ENCODE assay signal across 14 mouse cellular contexts in the genomic region with DNA sequence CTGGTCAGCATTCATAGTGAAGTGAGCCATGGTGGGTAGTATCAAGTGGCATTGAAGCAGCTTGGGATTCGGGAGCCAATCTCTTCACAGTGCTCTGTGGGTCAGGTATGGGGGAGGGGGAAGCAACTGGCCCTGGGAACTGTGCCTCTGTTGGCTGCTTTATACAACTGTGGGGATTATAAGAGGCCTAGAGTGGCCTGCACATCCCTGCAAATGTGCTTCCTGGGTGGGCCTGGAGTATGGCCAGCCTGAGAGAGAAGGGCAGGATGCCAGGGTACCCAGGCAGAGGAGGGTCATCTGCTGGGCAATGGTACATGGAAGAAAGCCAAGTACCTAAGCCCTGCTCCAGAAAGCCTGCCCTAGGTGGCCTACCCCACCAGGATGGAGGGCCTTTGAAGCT. TPM values are rescaled to one million over a fixed set of nuclear protein-coding genes. Genes with fewer than 3 reads are reported as not detected.
DNase-seq lines count a peak whose midpoint lies in the region; ATAC-seq and TF ChIP-seq lines count a peak whose summit lies in the region.
"Had no signal": no experiment of that assay in that cellular context is flagged by ENCODE, and none has a peak within 500 bp of the region (broad histone marks: within the 10 kb centered on the region; RNA-seq: fewer than 3 reads in every experiment).

No protein-coding gene starts in this region.

- no peak overlapping the region for H3K27ac ChIP-seq in cerebellum, adult 2 months (ENCODE audit: insufficient read depth, low read length)
- H3K27ac ChIP-seq in forebrain, embryonic 16.5 days (ENCODE audit: low read length) = no peak overlapping the region
- H3K27ac ChIP-seq in midbrain, embryonic 15.5 days = 0 out of 2 replicates have a peak overlapping the region, but pooled peaks have one; percentile 3
- H3K27ac ChIP-seq in intestine, embryonic 15.5 days = no peak overlapping the region
- H3K27ac ChIP-seq: midbrain, embryonic 12.5 days had no signal

- H3K27me3 ChIP-seq in cerebellum, adult 2 months (ENCODE audit: control insufficient read depth, insufficient read depth, low read length) = no peaks in the 10 kb centered on the region
- H3K27me3 ChIP-seq in forebrain, embryonic 16.5 days (replicated peaks; ENCODE audit: control insufficient read depth, insufficient read depth, low read length) = no peaks in the 10 kb centered on the region
- H3K27me3 ChIP-seq in midbrain, embryonic 15.5 days (replicated peaks) = no peaks in the 10 kb centered on the region
- H3K27me3 ChIP-seq in intestine, embryonic 15.5 days (replicated peaks) = no peaks in the 10 kb centered on the region
- H3K27me3 ChIP-seq: midbrain, embryonic 12.5 days had no signal

- H3K9me3 ChIP-seq in forebrain, embryonic 16.5 days (ENCODE audit: control insufficient read depth, low read length) = no peaks in the 10 kb centered on the region
- H3K9me3 ChIP-seq in midbrain, embryonic 15.5 days = no peaks in the 10 kb centered on the region
- no peaks in the 10 kb centered on the region for H3K9me3 ChIP-seq in intestine, embryonic 15.5 days
- H3K9me3 ChIP-seq: midbrain, embryonic 12.5 days had no signal

- 13% methylated on average over 1 of the region's 1 CpGs for WGBS in cerebellum, adult 2 months
- WGBS in forebrain, embryonic 16.5 days = 47% methylated on average over 1 of the region's 1 CpGs
- 47% methylated on average over 1 of the region's 1 CpGs for WGBS in midbrain, embryonic 15.5 days
- 82% methylated on average over 1 of the region's 1 CpGs for WGBS in intestine, embryonic 15.5 days

- H3K4me2 ChIP-seq in forebrain, embryonic 16.5 days (ENCODE audit: low read length) = no peak overlapping the region
- no peak overlapping the region for H3K4me2 ChIP-seq in midbrain, embryonic 15.5 days
- H3K4me2 ChIP-seq in intestine, embryonic 15.5 days (replicated peaks) = no peak overlapping the region
- H3K4me2 ChIP-seq: lung, embryonic 14.5 days; midbrain, embryonic 12.5 days had no signal

- TF ChIP-seq CTCF in cerebellum, adult 2 months (IDR thresholded peaks at IDR 0.05; ENCODE audit: borderline replicate concordance, insufficient read depth, low read depth, low read length) = no peak

- DNase-seq in cerebellum, postnatal 4 days (ENCODE audit: low spot score in 2 of 2) = peak; percentile 37 to 79
- no peak for DNase-seq in cerebellum, adult 2 months
- peak; percentile 48 to 64 for DNase-seq in layer of hippocampus, postnatal 10 days (ENCODE audit: low spot score in 2 of 2)
- no peak for DNase-seq in layer of hippocampus, postnatal 25 days (ENCODE audit: extremely low spot score in 1 of 2, low spot score in 1 of 2)
- DNase-seq in c-Kit-positive CD71-positive TER-119-positive erythroid progenitor cells, embryonic 14.5 days (ENCODE audit: low spot score) = no peak
- DNase-seq: kidney, adult 11 months; lung, embryonic 14.5 days; thymus, postnatal 25 days had no signal

- H3K9ac ChIP-seq in forebrain, embryonic 16.5 days (replicated peaks; ENCODE audit: low read depth, low read length) = no peak overlapping the region
- no peak overlapping the region for H3K9ac ChIP-seq in midbrain, embryonic 15.5 days
- H3K9ac ChIP-seq in intestine, embryonic 15.5 days = no peak overlapping the region
- H3K9ac ChIP-seq: lung, embryonic 14.5 days; midbrain, embryonic 12.5 days had no signal

- H3K4me1 ChIP-seq in cerebellum, adult 2 months (ENCODE audit: control insufficient read depth, insufficient read depth, low read length) = peaks cover 44% of the 10 kb centered on the region
- H3K4me1 ChIP-seq in forebrain, embryonic 16.5 days (replicated peaks; ENCODE audit: control insufficient read depth, insufficient read depth, low read length) = peaks cover 7% of the 10 kb centered on the region
- peaks cover 10% of the 10 kb centered on the region; the same call in 1 of the 2 replicates for H3K4me1 ChIP-seq in midbrain, embryonic 15.5 days
- H3K4me1 ChIP-seq in intestine, embryonic 15.5 days (replicated peaks) = no peaks in the 10 kb centered on the region

- peak; percentile 61; the same call in 1 of the 2 replicates for ATAC-seq in forebrain, embryonic 16.5 days
- ATAC-seq in midbrain, embryonic 15.5 days (replicated peaks) = peak; percentile 69
- no peak for ATAC-seq in intestine, embryonic 15.5 days

- no peaks in the 10 kb centered on the region; the same call in 1 of the 2 replicates for H3K36me3 ChIP-seq in forebrain, embryonic 16.5 days (ENCODE audit: control insufficient read depth, insufficient read depth)
- H3K36me3 ChIP-seq in midbrain, embryonic 15.5 days (replicated peaks) = 0 out of 2 replicates have a peak, but pooled peaks cover 3% of the 10 kb centered on the region
- H3K36me3 ChIP-seq in intestine, embryonic 15.5 days = no peaks in the 10 kb centered on the region

- no peak for TF ChIP-seq POLR2A in cerebellum, adult 2 months (IDR thresholded peaks at IDR 0.05; ENCODE audit: borderline replicate concordance, insufficient read depth, low read length)

- H3K4me3 ChIP-seq in cerebellum, adult 2 months (replicated peaks; ENCODE audit: insufficient read depth, low read depth, low read length) = no peak overlapping the region
- no peak overlapping the region for H3K4me3 ChIP-seq in forebrain, embryonic 16.5 days (replicated peaks; ENCODE audit: low read length)
- no peak overlapping the region for H3K4me3 ChIP-seq in midbrain, embryonic 15.5 days
- H3K4me3 ChIP-seq in intestine, embryonic 15.5 days (replicated peaks) = no peak overlapping the region
- H3K4me3 ChIP-seq: midbrain, embryonic 12.5 days had no signal

RNA-seq across cellular contexts. Expression of a gene that starts 49.4 kb away (rescaled TPM):
- 167 and 182 TPM in 2 replicates for polyA plus RNA-seq in cerebellum, adult 2 months (2012; rRNA removed)
- total RNA-seq in layer of hippocampus, postnatal 10 days (2021) = 100 to 1,000 TPM; 300 to 305 TPM
- total RNA-seq in layer of hippocampus, postnatal 25 days (2021) = 100 to 1,000 TPM; 251 to 263 TPM
- 161 and 176 TPM in 2 replicates for polyA plus RNA-seq in forebrain, embryonic 16.5 days (2015; fragmentation: Nextera tagmentation; extraction: Ambion mirVana)
- 199 and 201 TPM in 2 replicates for polyA plus RNA-seq in midbrain, embryonic 15.5 days (2015; fragmentation: Nextera tagmentation; extraction: Ambion mirVana)
- polyA plus RNA-seq in intestine, embryonic 15.5 days (2015; fragmentation: Nextera tagmentation; extraction: Ambion mirVana) = 5.2 and 6.2 TPM in 2 replicates
- total RNA-seq: MEL had no signal
- polyA plus RNA-seq: C2C12 had no signal

Comparison
In these comparisons a context has a peak if more than half of its experiments do, and no peak if none do; other contexts are left out.
1. DNase-seq: peak in cerebellum, postnatal 4 days (2 of 2) and layer of hippocampus, postnatal 10 days (2 of 2); none in cerebellum, adult 2 months (0 of 2), layer of hippocampus, postnatal 25 days (0 of 2) and c-Kit-positive CD71-positive TER-119-positive erythroid progenitor cells, embryonic 14.5 days (single experiment).
2. RNA of a gene that starts 49.4 kb away (polyA plus RNA-seq): 199 to 201 TPM in midbrain, embryonic 15.5 days, 161 to 176 TPM in forebrain, embryonic 16.5 days and 167 to 182 TPM in cerebellum, adult 2 months; 5.2 to 6.2 TPM in intestine, embryonic 15.5 days; every median in the first group is over 10 times any median in the second.